Mouse (Mus musculus) liver, embryonic 16.5 days (tissue): ENCODE measurements at regions not wholly inside any gene's neighbourhood (a gene's known extent, or its start where the extent isn't known, plus 50 kb on each side); places are given as distances from the start of the nearest gene placed in this dataset.

ENCODE experiments used
- ATAC-seq: fragments of 200-750 bp; cut with Nextera tagmentation; 2 replicates; pipeline ENCODE4 v1.8.0; 2017; ENCODE audit warnings: low read depth, mild to moderate bottlenecking, moderate number of reproducible peaks, moderate library complexity
- H3K27ac ChIP-seq: fragments of 300-500 bp; sonication (generic); 2 replicates; pipeline ENCODE4 v1.5.1; 2014; ENCODE audit warnings: mild to moderate bottlenecking, low read length
- H3K27me3 ChIP-seq: fragments of 300-500 bp; sonication (generic); 2 replicates; pipeline ENCODE4 v1.6.1; 2014; ENCODE audit warnings: low read depth, low read length, mixed read lengths; ENCODE audit not compliant: control insufficient read depth, insufficient read depth
- H3K36me3 ChIP-seq: fragments of 300-500 bp; sonication (generic); 2 replicates; pipeline ENCODE4 v1.6.1; 2014; ENCODE audit warnings: mild to moderate bottlenecking; ENCODE audit not compliant: control insufficient read depth, insufficient read depth
- H3K4me1 ChIP-seq: fragments of 300-500 bp; sonication (generic); 2 replicates; pipeline ENCODE4 v1.6.1; 2014; ENCODE audit warnings: low read depth, low read length, mixed read lengths; ENCODE audit not compliant: control insufficient read depth
- H3K4me2 ChIP-seq: fragments of 300-500 bp; sonication (generic); 2 replicates; pipeline ENCODE4 v1.6.1; 2014; ENCODE audit warnings: low read depth, low read length, mixed read lengths
- H3K4me3 ChIP-seq: fragments of 300-500 bp; sonication (generic); 2 replicates; pipeline ENCODE4 v1.5.1; 2014; ENCODE audit warnings: low read depth, mild to moderate bottlenecking, low read length
- H3K9ac ChIP-seq: fragments of 300-500 bp; sonication (generic); 2 replicates; pipeline ENCODE4 v1.6.1; 2014; ENCODE audit warnings: low read depth, low read length
- H3K9me3 ChIP-seq: fragments of 300-500 bp; sonication (generic); replicated peaks from 2 replicates; pipeline ENCODE4 v1.6.1; 2016; ENCODE audit warnings: low read length; ENCODE audit not compliant: control insufficient read depth
- WGBS: fragments of 180-500 bp; shearing (Covaris S2); extraction: QIAGEN DNeasy Blood & Tissue Kit; methylation state at CpG from one replicate; pipeline ENCODE4 v1.1.7; 2014; ENCODE audit not compliant: insufficient replicate concordance; 5-methylcytosine and 5-hydroxymethylcytosine counted together

- Histone ChIP-seq H3K9ac (no peak overlapping the region), H3K4me1 (no peaks in the 10 kb centered on the region), H3K9me3 (no peaks in the 10 kb centered on the region), H3K4me3 (no peak overlapping the region), H3K27ac (no peak overlapping the region), H3K36me3 (no peaks in the 10 kb centered on the region), H3K27me3 (no peaks in the 10 kb centered on the region), H3K4me2 (no peak overlapping the region)
- 65% methylated on average over 5 of the region's 5 CpGs for WGBS
- ATAC-seq, result no peak
Observed at GRCm38 (mm10) chr3:18640286-18640685, 692.1 kb downstream of the Cypt12 start.

- H3K36me3 ChIP-seq, result no peaks in the 10 kb centered on the region
- no peak overlapping the region for H3K27ac ChIP-seq
- H3K9me3 ChIP-seq, result no peaks in the 10 kb centered on the region
- WGBS, result 21% methylated on average over 1 of the region's 1 CpGs
- H3K4me2 ChIP-seq, result no peak overlapping the region
- H3K4me1 ChIP-seq, result no peaks in the 10 kb centered on the region
- no peak for ATAC-seq
- no peak overlapping the region for H3K4me3 ChIP-seq
- no peaks in the 10 kb centered on the region for H3K27me3 ChIP-seq
- no peak overlapping the region for H3K9ac ChIP-seq
Observed at GRCm38 (mm10) chr3:18641688-18642087, 693.5 kb downstream of the Cypt12 start.

DNA sequence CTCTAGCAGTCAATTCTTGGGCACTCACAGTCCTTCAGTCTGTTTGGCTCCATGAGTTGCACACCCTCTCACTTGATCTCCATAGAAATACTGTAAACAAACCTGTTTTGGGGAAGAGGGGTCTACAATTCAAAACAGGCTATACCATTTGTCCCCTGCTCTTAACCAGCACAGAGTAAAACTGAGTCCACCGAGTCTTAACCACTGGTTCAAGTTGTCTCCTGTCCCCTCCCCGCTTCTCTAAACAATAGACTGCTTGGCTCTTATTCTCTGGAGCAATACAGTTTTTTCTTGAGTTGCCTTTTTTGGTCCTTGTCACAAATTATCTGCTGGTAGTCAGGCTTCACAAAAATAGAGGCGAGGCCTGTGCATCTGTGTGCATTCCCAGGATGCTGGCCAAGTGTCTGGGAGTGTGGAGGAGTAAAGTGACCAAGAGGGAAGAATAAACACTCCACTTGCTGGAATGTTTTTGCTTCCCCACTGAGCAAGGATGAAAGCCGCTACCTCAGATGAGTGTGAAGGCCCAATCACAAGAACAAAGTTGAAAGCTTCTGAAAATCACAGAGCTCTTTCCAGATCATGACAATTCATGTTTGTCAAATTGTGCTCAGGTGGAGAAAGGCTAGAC, 695.3 kb downstream of the Cypt12 start:
- H3K9me3 ChIP-seq, result no peaks in the 10 kb centered on the region
- no peak overlapping the region for H3K27ac ChIP-seq
- 51% methylated on average over 4 of the region's 4 CpGs for WGBS
- no peak overlapping the region for H3K4me3 ChIP-seq
- H3K27me3 ChIP-seq, result no peaks in the 10 kb centered on the region
- no peak for ATAC-seq
- H3K36me3 ChIP-seq, result no peaks in the 10 kb centered on the region
- no peak overlapping the region for H3K9ac ChIP-seq
- H3K4me1 ChIP-seq, result no peaks in the 10 kb centered on the region
- H3K4me2 ChIP-seq, result no peak overlapping the region

DNA sequence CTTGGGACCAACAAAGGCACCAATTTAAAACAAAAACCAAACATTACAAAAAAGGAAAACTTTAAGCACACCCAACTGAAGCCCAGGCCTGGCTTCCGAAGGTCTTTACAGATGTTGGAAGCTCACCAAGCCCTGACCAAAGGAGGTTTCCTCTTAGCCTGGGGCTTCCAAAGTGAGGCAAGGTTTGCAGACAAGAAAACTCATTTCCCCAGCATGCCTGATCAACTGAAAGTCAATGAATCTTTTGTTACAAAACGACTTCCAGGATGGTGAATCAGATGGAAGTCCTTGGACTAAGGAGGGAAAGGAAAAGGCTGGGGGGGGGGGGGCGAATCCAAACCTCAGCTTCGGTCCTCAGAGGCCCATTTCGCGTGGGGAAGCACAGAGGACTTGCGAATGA, 697.3 kb downstream of the Cypt12 start:
- Histone ChIP-seq H3K27me3 (no peaks in the 10 kb centered on the region), H3K36me3 (no peaks in the 10 kb centered on the region), H3K4me2 (no peak overlapping the region), H3K9me3 (no peaks in the 10 kb centered on the region), H3K27ac (no peak overlapping the region), H3K4me1 (no peaks in the 10 kb centered on the region), H3K4me3 (no peak overlapping the region), H3K9ac (no peak overlapping the region)
- whole genome bisulfite sequencing, result 68% methylated on average over 6 of the region's 7 CpGs
- no peak for ATAC-seq

DNA sequence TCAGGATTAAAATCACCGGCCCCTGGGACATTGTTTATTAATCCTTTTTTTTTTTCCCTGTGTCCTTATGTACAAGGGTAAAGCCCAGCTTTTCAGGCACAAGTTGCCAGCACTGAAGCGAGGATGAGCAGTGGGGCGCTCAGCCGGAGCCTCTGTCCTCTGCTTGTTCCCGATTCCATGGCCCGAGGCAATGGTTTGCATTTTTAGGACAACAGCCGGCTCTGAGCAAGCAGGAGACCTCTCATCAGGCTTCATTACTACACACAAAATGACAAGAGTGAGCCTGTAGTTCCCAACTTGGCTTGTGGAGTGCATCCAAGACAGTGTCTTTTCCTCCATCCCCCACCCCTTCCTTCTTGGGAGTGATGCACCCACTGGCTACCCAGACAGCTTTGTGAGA, 697.7 kb downstream of the Cypt12 start:
- Histone ChIP-seq H3K9ac (no peak overlapping the region), H3K4me3 (no peak overlapping the region), H3K27me3 (no peaks in the 10 kb centered on the region), H3K9me3 (no peaks in the 10 kb centered on the region), H3K36me3 (no peaks in the 10 kb centered on the region), H3K27ac (no peak overlapping the region), H3K4me1 (no peaks in the 10 kb centered on the region), H3K4me2 (no peak overlapping the region)
- 66% methylated on average over 7 of the region's 7 CpGs for WGBS
- ATAC-seq, result no peak

- 45% methylated on average over 1 of the region's 1 CpGs for WGBS
- Histone ChIP-seq H3K4me2 (no peak overlapping the region), H3K4me3 (no peak overlapping the region), H3K27me3 (no peaks in the 10 kb centered on the region), H3K9ac (no peak overlapping the region), H3K9me3 (no peaks in the 10 kb centered on the region), H3K27ac (no peak overlapping the region), H3K4me1 (no peaks in the 10 kb centered on the region), H3K36me3 (no peaks in the 10 kb centered on the region)
- no peak for ATAC-seq
Observed at GRCm38 (mm10) chr3:18653557-18653956, 705.3 kb downstream of the Cypt12 start.

DNA sequence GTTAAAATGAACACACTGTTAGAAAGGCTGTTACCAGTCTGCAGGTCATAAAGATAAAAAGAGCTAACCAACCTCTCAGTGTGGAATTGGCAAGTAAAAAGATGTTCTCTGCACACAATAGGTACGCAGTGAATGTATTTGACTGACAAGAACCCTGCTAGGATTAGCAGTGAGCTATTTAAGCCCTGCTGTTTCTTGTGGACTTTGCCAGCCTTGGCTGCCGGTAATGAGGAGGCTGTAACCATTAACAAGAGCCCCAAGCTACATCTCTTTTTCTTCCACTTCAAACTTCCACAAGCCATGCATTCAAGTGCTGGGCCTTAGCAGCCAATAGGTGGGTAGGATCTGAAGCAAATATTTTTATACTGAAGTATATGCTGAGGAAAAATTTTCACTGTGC, 717.5 kb downstream of the Cypt12 start:
- Histone ChIP-seq H3K36me3 (no peaks in the 10 kb centered on the region), H3K4me2 (no peak overlapping the region), H3K9me3 (no peaks in the 10 kb centered on the region), H3K27ac (no peak overlapping the region), H3K27me3 (no peaks in the 10 kb centered on the region), H3K9ac (no peak overlapping the region), H3K4me1 (no peaks in the 10 kb centered on the region), H3K4me3 (no peak overlapping the region)
- ATAC-seq, result no peak
- 47% methylated on average over 2 of the region's 2 CpGs for WGBS

- no peaks in the 10 kb centered on the region for H3K36me3 ChIP-seq
- H3K4me1 ChIP-seq, result no peaks in the 10 kb centered on the region
- H3K4me3 ChIP-seq, result no peak overlapping the region
- H3K27me3 ChIP-seq, result no peaks in the 10 kb centered on the region
- H3K27ac ChIP-seq, result no peak overlapping the region
- no peak overlapping the region for H3K4me2 ChIP-seq
- ATAC-seq, result no peak
- H3K9me3 ChIP-seq, result no peaks in the 10 kb centered on the region
- H3K9ac ChIP-seq, result no peak overlapping the region
- 64% methylated on average over 4 of the region's 4 CpGs for WGBS
Observed at GRCm38 (mm10) chr3:18667726-18668125, 719.5 kb downstream of the Cypt12 start.

- Histone ChIP-seq H3K4me1 (no peaks in the 10 kb centered on the region), H3K9me3 (no peaks in the 10 kb centered on the region), H3K27ac (no peak overlapping the region), H3K27me3 (no peaks in the 10 kb centered on the region), H3K9ac (no peak overlapping the region), H3K36me3 (no peaks in the 10 kb centered on the region), H3K4me2 (no peak overlapping the region), H3K4me3 (no peak overlapping the region)
- no peak for ATAC-seq
- 60% methylated on average over 3 of the region's 3 CpGs for whole genome bisulfite sequencing
Observed at GRCm38 (mm10) chr3:18668936-18669335, 720.7 kb downstream of the Cypt12 start.
